Mouse (Mus musculus): ENCODE measurements around the gene Btg2. TPM values are rescaled to one million over a fixed set of nuclear protein-coding genes. Genes with fewer than 3 reads are reported as not detected.

The Btg2 gene
- polyA plus RNA-seq, 1 experiment from 2014 or later, result 105 TPM

GRCm38 (mm10) chr1:134096264-134096934 is 17.5 kb upstream of the Btg2 start:
- peaks cover 78% of the 10 kb centered on the region for H3K4me1 ChIP-seq
- 35% methylated on average over 14 of the region's 14 CpGs for WGBS
- no peaks in the 10 kb centered on the region for H3K27me3 ChIP-seq
- H3K4me2 ChIP-seq (replicated peaks), result peak overlapping the region; percentile 8; the same call in 1 of the 2 replicates
- H3K36me3 ChIP-seq, result no peaks in the 10 kb centered on the region
- ATAC-seq (ENCODE audit: low FRiP score), result peak; percentile 80
- H3K27ac ChIP-seq, result peak overlapping the region; percentile 85
- H3K4me3 ChIP-seq, result no peak overlapping the region
- no peak overlapping the region for H3K9ac ChIP-seq
- no peaks in the 10 kb centered on the region for H3K9me3 ChIP-seq (replicated peaks)

GRCm38 (mm10) chr1:134095721-134096120 is 16.8 kb upstream of the Btg2 start:
- no peak for ATAC-seq (ENCODE audit: low FRiP score)
- Histone ChIP-seq H3K9ac (no peak overlapping the region), H3K9me3 (replicated peaks) (no peaks in the 10 kb centered on the region), H3K36me3 (no peaks in the 10 kb centered on the region), H3K4me3 (no peak overlapping the region), H3K27ac (peak overlapping the region; percentile 85), H3K4me1 (peaks cover 78% of the 10 kb centered on the region), H3K27me3 (no peaks in the 10 kb centered on the region), H3K4me2 (replicated peaks) (0 out of 2 replicates have a peak overlapping the region, but pooled peaks have one; percentile 8)
- WGBS, result 76% methylated on average over 4 of the region's 4 CpGs

GRCm38 (mm10) chr1:134095033-134095612 is 16.2 kb upstream of the Btg2 start:
- Histone ChIP-seq H3K4me2 (replicated peaks) (0 out of 2 replicates have a peak overlapping the region, but pooled peaks have one; percentile 8), H3K27ac (peak overlapping the region; percentile 85), H3K9ac (no peak overlapping the region), H3K27me3 (no peaks in the 10 kb centered on the region), H3K4me1 (peaks cover 77% of the 10 kb centered on the region), H3K4me3 (no peak overlapping the region), H3K9me3 (replicated peaks) (no peaks in the 10 kb centered on the region), H3K36me3 (no peaks in the 10 kb centered on the region)
- WGBS, result 60% methylated on average over 7 of the region's 7 CpGs
- ATAC-seq (ENCODE audit: low FRiP score), result no peak

- ATAC-seq (ENCODE audit: low FRiP score), result no peak
- Histone ChIP-seq H3K4me1 (peaks cover 67% of the 10 kb centered on the region), H3K4me3 (no peak overlapping the region), H3K27ac (peak overlapping the region; percentile 84), H3K4me2 (replicated peaks) (peak overlapping the region; percentile 77), H3K9ac (peak overlapping the region; percentile 68), H3K9me3 (replicated peaks) (no peaks in the 10 kb centered on the region), H3K36me3 (no peaks in the 10 kb centered on the region), H3K27me3 (no peaks in the 10 kb centered on the region)
- WGBS, result 67% methylated on average over 13 of the region's 13 CpGs
These were observed 15.0 kb upstream of the Btg2 start for GRCm38 (mm10) chr1:134093771-134094526.

- peak overlapping the region; percentile 68 for H3K9ac ChIP-seq
- no peaks in the 10 kb centered on the region for H3K9me3 ChIP-seq (replicated peaks)
- H3K27ac ChIP-seq, result peak overlapping the region; percentile 84
- H3K4me3 ChIP-seq, result peak overlapping the region; percentile 41
- H3K4me2 ChIP-seq (replicated peaks), result peak overlapping the region; percentile 77
- H3K36me3 ChIP-seq, result no peaks in the 10 kb centered on the region
- H3K27me3 ChIP-seq, result no peaks in the 10 kb centered on the region
- ATAC-seq (ENCODE audit: low FRiP score), result peak; percentile 78
- peaks cover 60% of the 10 kb centered on the region for H3K4me1 ChIP-seq
- WGBS, result 2% methylated on average over 43 of the region's 43 CpGs
These were observed 14.2 kb upstream of the Btg2 start for GRCm38 (mm10) chr1:134092852-134093770.

GRCm38 (mm10) chr1:134092368-134092767 is 13.4 kb upstream of the Btg2 start:
- Histone ChIP-seq H3K9me3 (replicated peaks) (no peaks in the 10 kb centered on the region), H3K27me3 (no peaks in the 10 kb centered on the region), H3K36me3 (no peaks in the 10 kb centered on the region), H3K4me3 (peak overlapping the region; percentile 41), H3K27ac (peak overlapping the region; percentile 84), H3K4me1 (peaks cover 53% of the 10 kb centered on the region), H3K4me2 (replicated peaks) (peak overlapping the region; percentile 77), H3K9ac (peak overlapping the region; percentile 68; the same call in 1 of the 2 replicates)
- 32% methylated on average over 6 of the region's 6 CpGs for whole genome bisulfite sequencing
- ATAC-seq (ENCODE audit: low FRiP score), result no peak

- 88% methylated on average over 3 of the region's 3 CpGs for WGBS
- no peak overlapping the region for H3K27ac ChIP-seq
- ATAC-seq (ENCODE audit: low FRiP score), result no peak
- no peak overlapping the region for H3K9ac ChIP-seq
- peaks cover 53% of the 10 kb centered on the region for H3K4me1 ChIP-seq
- no peak overlapping the region for H3K4me3 ChIP-seq
- no peaks in the 10 kb centered on the region for H3K36me3 ChIP-seq
- H3K9me3 ChIP-seq (replicated peaks), result no peaks in the 10 kb centered on the region
- H3K27me3 ChIP-seq, result no peaks in the 10 kb centered on the region
- no peak overlapping the region for H3K4me2 ChIP-seq (replicated peaks)
These were observed 12.9 kb upstream of the Btg2 start for GRCm38 (mm10) chr1:134091851-134092250.

- no peak for ATAC-seq (ENCODE audit: low FRiP score)
- 91% methylated on average over 7 of the region's 7 CpGs for WGBS
These were observed 10.2 kb upstream of the Btg2 start for GRCm38 (mm10) chr1:134089074-134089473.

GRCm38 (mm10) chr1:134086811-134087398 is 8.0 kb upstream of the Btg2 start:
- ATAC-seq (ENCODE audit: low FRiP score), result no peak

More at GRCm38 (mm10) chr1:134089074-134089473, 10.2 kb upstream of the Btg2 start:
- no peak overlapping the region for H3K9ac ChIP-seq
- H3K9me3 ChIP-seq (replicated peaks), result no peaks in the 10 kb centered on the region
- no peaks in the 10 kb centered on the region for H3K36me3 ChIP-seq
- peaks cover 38% of the 10 kb centered on the region for H3K4me1 ChIP-seq
- no peak overlapping the region for H3K4me2 ChIP-seq (replicated peaks)
- no peak overlapping the region for H3K4me3 ChIP-seq
- H3K27me3 ChIP-seq, result no peaks in the 10 kb centered on the region; the same call in 1 of the 2 replicates
- H3K27ac ChIP-seq, result no peak overlapping the region

GRCm38 (mm10) chr1:134086017-134086416 is 7.1 kb upstream of the Btg2 start:
- Histone ChIP-seq H3K36me3 (no peaks in the 10 kb centered on the region), H3K9ac (no peak overlapping the region), H3K9me3 (replicated peaks) (no peaks in the 10 kb centered on the region), H3K27me3 (no peaks in the 10 kb centered on the region; the same call in 1 of the 2 replicates), H3K4me3 (no peak overlapping the region), H3K4me2 (replicated peaks) (0 out of 2 replicates have a peak overlapping the region, but pooled peaks have one; percentile 21), H3K4me1 (peaks cover 25% of the 10 kb centered on the region), H3K27ac (peak overlapping the region; percentile 68)
- peak; percentile 57 for ATAC-seq (ENCODE audit: low FRiP score)
- whole genome bisulfite sequencing, result 9% methylated on average over 3 of the region's 3 CpGs

More at GRCm38 (mm10) chr1:134086811-134087398, 8.0 kb upstream of the Btg2 start:
- Histone ChIP-seq H3K36me3 (no peaks in the 10 kb centered on the region), H3K4me3 (no peak overlapping the region), H3K27me3 (no peaks in the 10 kb centered on the region; the same call in 1 of the 2 replicates), H3K27ac (peak overlapping the region; percentile 68), H3K4me2 (replicated peaks) (0 out of 2 replicates have a peak overlapping the region, but pooled peaks have one; percentile 21), H3K9ac (no peak overlapping the region), H3K4me1 (peaks cover 25% of the 10 kb centered on the region), H3K9me3 (replicated peaks) (no peaks in the 10 kb centered on the region)
- WGBS, result 52% methylated on average over 16 of the region's 16 CpGs

GRCm38 (mm10) chr1:134084128-134084527 is 5.2 kb upstream of the Btg2 start:
- 91% methylated on average over 3 of the region's 3 CpGs for WGBS
- peaks cover 37% of the 10 kb centered on the region for H3K4me1 ChIP-seq
- H3K4me2 ChIP-seq (replicated peaks), result no peak overlapping the region
- no peaks in the 10 kb centered on the region; the same call in 1 of the 2 replicates for H3K27me3 ChIP-seq
- no peak for ATAC-seq (ENCODE audit: low FRiP score)
- no peak overlapping the region for H3K9ac ChIP-seq
- H3K4me3 ChIP-seq, result no peak overlapping the region
- no peaks in the 10 kb centered on the region for H3K9me3 ChIP-seq (replicated peaks)
- H3K27ac ChIP-seq, result no peak overlapping the region
- H3K36me3 ChIP-seq, result no peaks in the 10 kb centered on the region

Data from hindbrain, embryonic 12.5 days (tissue).